Mouse (Mus musculus) effector memory CD4-positive, alpha-beta T cell, adult 7 months (primary cell): ENCODE data around the gene Tmx2. TPM values are rescaled to one million over a fixed set of nuclear protein-coding genes. Genes with fewer than 3 reads are reported as not detected.

Experiments
- polyA plus RNA-seq: library from polyadenylated mRNA; unstranded; fragments of 100-300 nt; shearing (Covaris generic); gene quantifications from one replicate; pipeline ENCODE4 v1.2.1, GENCODE M21; 2017

Tmx2 gene
- polyA plus RNA-seq = 54.1 TPM

DNA sequence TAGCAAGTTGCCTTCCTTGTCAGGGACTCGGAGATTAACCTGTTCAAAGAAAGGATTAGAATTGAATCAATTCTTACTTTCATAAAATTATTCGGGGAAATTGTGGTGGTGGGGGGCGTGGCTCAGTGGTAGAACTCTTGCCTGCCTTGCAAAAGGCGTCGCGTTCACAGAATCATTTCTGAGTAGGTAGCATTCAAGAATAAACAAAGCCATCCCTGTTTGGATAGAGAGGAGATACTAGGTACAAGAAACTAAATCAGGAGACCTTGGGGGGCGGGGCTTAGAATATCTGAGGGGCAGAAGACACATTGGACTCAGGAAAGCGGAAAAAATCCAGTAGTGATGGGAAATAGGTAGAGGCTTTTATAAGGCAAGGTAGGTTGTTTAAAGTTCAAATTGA is at the start of gene Tmx2:
Gene Tmx2, minus strand, starts transcription at position 125 of the 400 bp plus-strand sequence.

DNA sequence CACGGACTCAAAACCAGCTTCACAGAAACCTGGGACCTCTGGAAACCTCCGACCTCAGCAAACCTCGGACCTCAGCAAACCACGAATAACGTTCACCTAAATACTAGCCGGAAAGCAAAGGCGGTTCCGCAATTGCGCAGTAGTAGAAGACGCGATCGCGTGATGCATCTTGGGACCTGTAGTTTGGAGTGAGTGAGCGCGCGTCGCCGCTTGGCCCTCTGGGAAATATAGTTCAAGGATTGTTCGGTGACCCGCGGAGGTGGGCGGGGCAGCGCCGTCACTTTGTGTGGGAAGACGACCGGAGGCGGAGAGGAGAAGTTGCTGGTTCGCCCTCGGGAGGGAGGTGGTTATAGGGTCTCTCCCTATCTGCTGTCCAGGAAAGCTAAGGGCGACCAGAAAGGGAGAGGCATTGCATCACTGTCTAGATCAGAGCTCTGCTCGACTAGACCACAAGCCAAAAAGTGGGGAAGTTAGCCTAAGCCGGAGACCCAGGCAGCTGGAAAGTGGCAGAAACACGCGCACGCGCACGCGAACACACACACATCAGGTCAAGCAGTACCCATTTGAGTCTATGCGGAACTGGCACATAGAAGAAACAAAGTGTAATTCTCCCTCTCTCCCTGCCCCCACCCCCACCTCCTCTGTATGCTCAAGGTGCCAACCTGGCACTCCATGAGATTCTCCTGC is 48.4 kb upstream of the Tmx2 start, which contains the start of gene Clp1:
Gene Clp1, minus strand, starts transcription at position 179 of the 687 bp plus-strand sequence.

DNA sequence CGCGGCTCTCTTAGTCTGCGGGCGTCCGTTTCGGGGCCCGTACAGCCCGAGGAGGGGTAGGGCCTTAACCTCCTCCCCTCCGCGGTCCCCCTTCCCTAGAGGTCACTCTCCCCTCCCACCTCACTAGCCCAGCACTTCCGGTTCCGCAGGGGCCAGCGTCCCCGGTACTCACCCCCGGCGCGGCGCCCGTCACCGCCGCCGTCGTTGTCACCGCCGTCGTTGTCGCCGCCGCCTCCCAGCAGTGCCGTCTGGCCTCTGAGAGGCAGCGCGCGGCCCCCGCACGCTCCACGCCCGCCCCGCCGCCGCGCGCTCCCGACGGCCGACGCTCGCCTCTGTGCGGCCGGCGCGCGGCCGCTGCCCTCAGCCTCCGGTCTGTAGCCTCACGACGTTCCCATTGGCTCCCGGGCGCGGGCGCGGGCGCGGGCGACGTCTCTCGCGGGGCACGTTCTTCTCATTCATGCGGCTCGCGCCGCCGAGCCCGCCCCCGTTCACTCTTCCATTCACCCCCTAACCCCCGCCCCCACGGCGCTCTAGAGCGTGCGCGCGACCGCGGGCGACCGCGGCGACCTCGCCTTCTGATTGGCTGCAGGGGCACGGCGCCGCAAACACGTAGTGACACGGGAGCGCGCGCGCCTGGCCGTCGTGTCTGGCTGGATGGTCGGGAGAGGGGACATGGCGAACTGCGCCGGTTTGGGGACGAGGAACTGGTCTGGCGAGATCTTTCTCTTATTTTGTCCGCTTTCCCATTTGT is 36.0 kb upstream of the Tmx2 start, which contains the start of gene Zdhhc5:
Gene Zdhhc5, minus strand, starts transcription at position 370 of the 751 bp plus-strand sequence.

DNA sequence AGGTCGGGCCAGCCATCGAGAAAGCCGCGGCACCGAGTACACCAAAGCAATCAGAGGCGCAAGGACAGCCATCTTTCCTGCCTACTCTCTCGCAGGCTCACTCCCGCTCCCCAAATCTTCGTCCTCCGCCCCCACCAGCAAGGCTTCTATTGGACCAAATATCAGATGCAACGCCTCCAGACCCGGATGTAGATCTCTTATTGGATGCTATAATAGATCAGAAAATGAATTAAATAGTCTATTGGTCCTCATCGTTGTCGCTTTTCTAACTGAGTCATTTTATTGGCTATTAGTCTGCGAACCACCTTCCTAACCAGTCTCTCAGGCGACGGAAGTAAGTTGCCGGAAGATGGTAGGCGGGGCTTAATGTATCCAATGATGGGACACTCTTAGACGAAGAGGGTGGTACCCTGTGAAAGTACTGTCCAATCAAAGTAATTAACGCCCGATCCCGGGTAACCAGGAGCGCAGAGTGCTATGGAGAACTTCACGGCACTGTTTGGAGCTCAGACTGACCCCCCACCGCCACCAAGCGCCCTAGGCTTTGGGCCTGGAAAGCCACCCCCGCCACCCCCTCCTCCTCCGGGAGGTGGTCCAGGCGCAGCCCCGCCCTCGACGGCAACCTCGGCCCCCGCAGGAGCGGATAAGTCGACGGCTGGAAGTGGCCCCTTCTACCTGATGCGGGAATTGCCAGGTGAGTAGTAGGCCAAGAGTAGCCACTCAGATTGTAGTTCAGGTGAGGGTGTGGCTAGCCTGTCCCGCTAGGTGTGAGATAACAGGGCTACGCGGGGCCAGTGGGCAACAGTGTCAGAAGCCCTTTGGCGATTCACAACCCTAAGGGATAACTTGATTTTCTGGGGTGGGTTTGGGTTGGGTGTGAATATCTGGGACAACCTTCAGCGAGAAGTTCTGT is 716 bp downstream of the Tmx2 start, which contains the start of the genes Gm28635 and Med19:
Gene Gm28635, minus strand, starts transcription at position 74 of the 913 bp plus-strand sequence.
Gene Med19, plus strand, starts transcription at position 435 of the 913 bp plus-strand sequence.

DNA sequence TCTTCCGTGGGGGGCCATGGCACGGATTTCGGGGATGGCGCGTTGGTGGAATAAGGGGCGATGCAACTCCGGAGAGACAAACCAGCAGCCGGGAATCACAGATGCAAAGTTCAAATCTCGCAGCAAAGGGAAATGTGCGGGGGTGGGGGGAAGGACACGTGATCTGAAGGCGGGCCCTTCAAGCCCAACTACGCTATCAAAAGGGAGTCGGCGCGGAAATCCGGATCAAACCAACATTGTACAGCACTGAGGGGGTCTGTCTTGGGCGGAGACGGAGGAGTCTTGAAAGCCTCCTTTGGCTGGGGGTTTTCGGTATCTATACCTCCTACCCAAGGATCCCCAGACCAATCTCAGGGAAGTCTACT is 8.4 kb downstream of the Tmx2 start, which contains the start of gene Selenoh:
Gene Selenoh, minus strand, starts transcription at position 202 of the 365 bp plus-strand sequence.

DNA sequence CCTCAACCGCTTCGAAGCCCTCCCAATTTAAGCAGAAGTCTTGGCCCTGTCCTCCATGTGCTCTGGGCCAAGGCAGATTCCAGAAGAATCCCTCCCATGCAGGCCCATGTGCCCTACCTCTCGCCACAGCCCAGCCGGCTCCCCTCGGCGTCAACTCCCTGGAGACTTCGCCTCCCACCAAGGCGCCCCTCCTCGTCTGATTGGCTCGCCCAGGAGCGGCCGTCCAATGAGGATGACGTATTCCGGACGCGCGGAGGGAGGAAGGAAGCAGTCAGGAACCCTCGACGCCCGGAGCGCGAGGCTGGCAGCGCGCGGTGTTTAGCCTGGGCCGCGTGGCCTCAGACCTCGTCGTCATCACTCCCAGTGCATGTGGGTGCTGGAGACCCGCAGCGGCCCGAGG is 20.1 kb downstream of the Tmx2 start, which contains the start of gene Btbd18:
Gene Btbd18, plus strand, starts transcription at position 274 of the 400 bp plus-strand sequence.

DNA sequence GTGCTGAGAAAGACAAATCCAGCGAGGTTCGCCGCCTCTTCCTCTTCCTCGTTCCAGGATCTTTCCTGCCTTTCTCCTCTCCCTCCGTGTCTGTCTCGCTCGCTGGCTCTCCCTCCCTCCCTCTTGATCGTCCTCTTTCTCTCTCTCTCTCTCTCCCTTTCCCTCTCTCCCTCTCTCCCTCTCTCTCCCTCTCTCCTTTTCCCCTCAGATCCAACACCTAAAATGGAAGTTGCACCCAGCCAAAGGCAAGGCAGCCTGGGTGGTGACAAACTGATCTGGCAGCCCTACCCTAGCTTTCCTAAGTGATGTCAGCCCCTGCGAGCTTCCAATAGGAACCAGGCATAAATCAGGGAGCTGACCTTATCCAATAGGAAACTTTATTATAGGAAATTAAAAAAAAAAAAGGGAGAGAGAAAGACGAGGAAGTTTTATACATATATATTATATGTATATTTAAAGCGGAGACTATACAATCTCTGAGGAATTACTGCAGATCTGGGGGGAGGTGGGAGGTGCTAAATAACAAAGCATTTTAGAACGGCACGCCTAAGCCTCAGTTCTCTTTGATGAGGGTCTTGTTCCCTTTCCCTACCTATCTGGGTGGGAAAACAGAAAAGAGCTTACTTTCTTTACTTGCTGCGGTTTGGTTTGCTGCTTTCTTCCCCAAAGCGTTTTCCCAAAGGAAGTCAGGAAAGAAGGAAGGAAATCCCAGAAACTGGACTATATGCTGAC is 28.3 kb downstream of the Tmx2 start, which contains the start of gene Ctnnd1:
Gene Ctnnd1, minus strand, starts transcription at position 302 of the 732 bp plus-strand sequence.

Other genes starting within 250 kb of the Tmx2 start
- 2.6 TPM for gene Tfpi, start 202.4 kb downstream of the Tmx2 start, polyA plus RNA-seq
- gene Ctnnd1, start 28.4 kb downstream of the Tmx2 start, polyA plus RNA-seq = not detected
- not detected for gene Btbd18, start 20.1 kb downstream of the Tmx2 start, polyA plus RNA-seq
- gene Selenoh, start 8.4 kb downstream of the Tmx2 start, polyA plus RNA-seq = 49.2 TPM
- gene Gm28635, start 1.1 kb downstream of the Tmx2 start, polyA plus RNA-seq = not detected
- gene Med19, start 738 bp downstream of the Tmx2 start, polyA plus RNA-seq = 14.0 TPM
- gene Zdhhc5, start 36.0 kb upstream of the Tmx2 start, polyA plus RNA-seq = 54.3 TPM
- 93.8 TPM for gene Clp1, start 48.2 kb upstream of the Tmx2 start, polyA plus RNA-seq
- 0.99 TPM for gene Ypel4, start 54.9 kb upstream of the Tmx2 start, polyA plus RNA-seq
- gene Gm19426, start 64.5 kb upstream of the Tmx2 start, polyA plus RNA-seq = not detected
- 0.45 TPM for gene Serping1, start 96.3 kb upstream of the Tmx2 start, polyA plus RNA-seq
- gene Ube2l6, start 119.7 kb upstream of the Tmx2 start, polyA plus RNA-seq = 6.1 TPM
- gene Smtnl1, start 143.5 kb upstream of the Tmx2 start, polyA plus RNA-seq = not detected
- 14.3 TPM for gene Timm10, start 147.9 kb upstream of the Tmx2 start, polyA plus RNA-seq
- gene Slc43a1, start 159.7 kb upstream of the Tmx2 start, polyA plus RNA-seq = 19.3 TPM
- gene Rtn4rl2, start 207.6 kb upstream of the Tmx2 start, polyA plus RNA-seq = not detected